Mouse (Mus musculus): ENCODE results near the gene Dmac1. TPM values are rescaled to one million over a fixed set of nuclear protein-coding genes. Genes with fewer than 3 reads are reported as not detected.
"Not testable (repeated sequence)": the region's sequence is repeated elsewhere in the genome, so short reads cannot be mapped to it uniquely, and the experiment has no call there.

Dmac1 gene
- total RNA-seq (2021): 10 to 100 TPM; 51.2 to 60.2 TPM
- long read RNA-seq, experiment 1, transcript Dmac1-201 (2 exons, 741 nt): major isoform, 11 of 11 reads
- long read RNA-seq, experiment 1, partial matches to known transcripts: 0 of 11 reads
- long read RNA-seq, experiment 1, other reads (novel, unspliced or antisense): 0 of 11 reads
- long read RNA-seq, experiment 2, transcript Dmac1-201 (2 exons, 741 nt): major isoform, 36 of 37 reads
- long read RNA-seq, experiment 2, partial matches to known transcripts: 1 of 37 reads
- long read RNA-seq, experiment 2, other reads (novel, unspliced or antisense): 0 of 37 reads

DNA sequence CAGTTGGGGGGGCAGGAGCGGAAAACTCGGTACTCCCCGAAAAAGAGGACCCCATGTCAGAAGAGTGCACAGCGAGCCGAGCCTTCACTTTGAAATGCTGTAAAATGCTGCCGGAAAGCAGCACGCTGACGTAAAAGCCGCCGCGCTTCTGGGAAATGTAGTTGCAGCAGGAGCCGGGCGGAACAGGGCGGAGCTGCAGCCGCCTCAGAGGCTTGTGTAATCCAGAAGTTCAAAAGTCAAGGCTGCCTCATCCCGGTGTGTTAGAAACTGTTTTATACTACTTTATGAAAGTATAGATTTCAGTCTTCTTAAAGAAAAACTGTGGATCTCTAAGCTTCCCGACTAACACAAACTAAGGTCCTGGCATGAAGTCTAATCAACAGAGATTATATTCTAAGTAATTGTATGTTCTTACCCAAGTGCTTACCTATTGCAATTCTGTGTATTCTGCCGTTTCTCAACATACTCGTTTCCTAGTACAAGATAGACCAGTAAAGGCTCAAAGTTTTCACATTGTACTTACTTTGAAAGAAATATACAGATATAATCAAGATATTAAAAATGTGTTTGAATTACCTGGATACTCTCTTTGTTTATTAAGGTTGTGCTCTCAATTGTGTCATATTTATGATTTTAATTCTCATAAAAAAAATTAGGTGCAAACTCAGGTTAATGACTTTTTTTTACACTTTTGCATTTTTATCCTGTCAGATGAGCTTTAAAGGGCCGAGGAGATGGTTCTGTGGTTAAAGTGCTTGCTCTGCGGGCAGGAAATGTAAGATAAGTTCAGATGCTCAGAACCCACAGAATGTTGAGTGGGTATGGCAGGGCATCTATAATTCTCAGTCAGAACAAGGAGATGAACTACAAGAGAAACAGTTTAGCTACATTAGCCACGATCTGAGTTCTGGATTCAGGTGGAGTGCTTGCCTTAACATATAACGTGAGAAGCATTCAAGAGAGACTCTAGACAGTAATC lies at the start of gene Dmac1:
Gene Dmac1 (minus strand): TSS at position 109 of the 979 bp plus-strand sequence.
- DNase-seq (ENCODE audit: low spot score in 2 of 2): peak; percentile 96 to 97

- DNase-seq (ENCODE audit: low spot score in 2 of 2): no peak
These were observed 37.3 kb upstream of the Dmac1 start for GRCm38 (mm10) chr4:75315431-75315830.

DNA sequence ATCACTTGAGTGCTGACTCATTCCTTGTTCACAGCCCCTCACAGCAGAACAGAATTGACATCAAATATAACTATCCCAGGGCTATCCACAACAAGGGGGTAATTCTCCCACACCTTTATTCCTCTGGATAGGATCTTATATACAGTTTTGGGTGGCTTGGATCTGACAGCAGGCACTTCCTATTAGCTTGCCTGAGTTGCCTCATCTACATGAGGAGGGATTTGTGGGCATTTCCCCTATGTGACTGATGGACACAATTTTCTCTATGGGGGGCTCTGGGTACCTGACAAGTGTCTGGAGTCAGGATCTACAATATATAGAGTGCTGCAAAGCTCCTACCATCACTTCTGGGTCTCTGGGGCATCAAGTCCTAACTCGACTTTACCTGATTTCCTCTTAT lies 36.9 kb upstream of the Dmac1 start:
- DNase-seq (ENCODE audit: low spot score in 2 of 2): no peak

GRCm38 (mm10) chr4:75311918-75312317 lies 33.8 kb upstream of the Dmac1 start:
- DNase-seq (ENCODE audit: low spot score in 2 of 2): no peak

- no peak for DNase-seq (ENCODE audit: low spot score in 2 of 2)
These were observed 33.2 kb upstream of the Dmac1 start for GRCm38 (mm10) chr4:75311305-75311704.

GRCm38 (mm10) chr4:75300205-75300972 lies 22.3 kb upstream of the Dmac1 start:
- DNase-seq (ENCODE audit: low spot score in 2 of 2): no peak

DNA sequence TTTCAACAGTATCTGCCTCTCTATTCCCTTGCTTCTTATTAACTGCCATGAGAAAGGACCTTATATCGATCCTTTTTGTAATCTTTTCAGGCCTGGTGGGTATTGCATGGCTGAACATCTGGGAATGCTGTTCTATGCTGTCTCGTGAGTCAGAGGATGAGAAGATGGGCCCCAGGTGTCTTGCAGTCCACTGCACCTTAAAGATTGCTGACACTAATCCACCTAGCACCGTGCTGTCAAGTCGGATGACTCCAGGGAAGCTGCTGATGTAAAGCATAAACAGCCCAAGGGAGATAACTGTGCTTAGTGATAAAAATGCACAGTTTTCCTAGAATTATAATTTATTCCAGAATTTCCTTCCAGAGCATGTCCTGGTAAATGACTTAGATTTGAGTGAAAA lies 14.2 kb upstream of the Dmac1 start:
- no peak for DNase-seq (ENCODE audit: low spot score in 2 of 2)

DNA sequence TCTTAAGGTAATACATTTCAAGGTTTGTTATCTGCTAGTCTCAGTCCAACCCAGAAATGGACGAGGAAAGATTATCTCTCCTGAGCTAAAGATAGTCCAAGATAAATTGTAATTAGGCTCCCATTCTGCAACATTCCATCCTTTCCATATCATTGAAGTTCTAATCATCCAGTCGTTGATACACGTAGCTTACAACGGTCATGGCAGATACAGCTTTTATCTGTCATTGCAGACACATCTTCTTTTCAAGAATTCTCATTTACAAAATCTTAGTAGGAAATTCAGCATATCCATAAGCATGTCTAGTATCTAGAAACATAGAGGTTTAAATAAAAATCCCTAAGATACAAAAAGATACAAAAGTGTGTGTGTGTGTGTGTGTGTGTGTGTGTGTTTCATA lies 13.0 kb upstream of the Dmac1 start:
- no peak for DNase-seq (ENCODE audit: low spot score in 2 of 2)

DNA sequence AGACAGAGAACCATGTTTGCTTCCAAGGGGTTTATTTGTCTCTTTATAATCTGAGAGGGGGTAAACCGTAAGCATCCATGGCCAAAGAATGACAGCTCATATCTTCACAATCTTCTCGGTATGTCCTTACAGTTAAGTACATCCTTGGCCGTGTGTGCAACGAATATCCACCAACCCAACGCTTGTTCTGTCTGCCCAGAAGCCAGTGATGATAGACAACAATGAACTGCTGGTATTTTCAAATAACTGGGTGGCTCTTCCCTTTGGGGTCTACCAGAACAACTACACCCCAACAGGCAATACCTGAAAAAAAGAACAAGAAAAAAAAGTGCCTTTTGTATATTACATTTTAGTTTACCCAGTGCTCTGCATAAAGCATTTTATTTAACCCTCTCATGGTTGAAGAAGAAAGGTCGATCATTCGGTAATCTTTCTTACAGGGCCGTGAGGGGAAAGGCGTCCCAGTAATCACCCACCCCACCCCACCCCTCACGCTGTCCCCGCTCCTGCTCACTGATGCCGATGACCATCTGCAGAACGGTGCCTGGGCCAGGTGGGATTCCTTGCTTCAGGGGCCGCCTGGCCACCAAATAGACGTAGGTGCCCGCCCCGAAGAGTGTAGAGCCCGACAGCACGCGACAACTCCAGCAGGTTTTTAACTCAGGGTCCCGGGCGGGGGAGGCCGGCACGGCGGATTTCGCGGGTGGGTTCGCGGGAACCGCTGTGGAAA lies 473 bp downstream of the Dmac1 start:
- peak in 1 of 2 experiments; percentile 24 for DNase-seq (ENCODE audit: low spot score in 2 of 2)

GRCm38 (mm10) chr4:75275737-75276136 lies 2.4 kb downstream of the Dmac1 start:
- no peak for DNase-seq (ENCODE audit: low spot score in 2 of 2)

DNA sequence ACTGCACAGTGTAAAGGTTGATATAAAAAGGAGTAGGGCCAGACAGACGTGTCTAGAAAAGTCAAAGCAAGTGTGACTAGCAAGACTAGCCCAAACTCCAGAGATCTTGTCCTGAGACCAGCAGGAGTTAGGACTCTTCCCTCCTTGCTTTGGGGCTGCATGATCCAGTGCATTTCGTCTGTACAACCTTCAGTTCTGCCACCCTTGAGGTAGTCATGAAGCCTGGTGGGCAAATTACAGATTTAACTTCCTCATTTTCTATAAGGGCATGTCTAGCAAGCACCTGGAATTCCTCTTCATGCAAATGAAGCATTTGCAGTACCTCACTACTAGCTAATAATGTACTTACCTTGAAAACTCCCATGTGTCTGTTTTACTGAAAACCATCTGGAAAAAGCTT lies 10.2 kb downstream of the Dmac1 start:
- DNase-seq (ENCODE audit: low spot score in 2 of 2): no peak

GRCm38 (mm10) chr4:75266773-75267550 lies 11.1 kb downstream of the Dmac1 start:
- DNase-seq (ENCODE audit: low spot score in 2 of 2): no peak

GRCm38 (mm10) chr4:75264219-75264618 lies 13.9 kb downstream of the Dmac1 start:
- no peak for DNase-seq (ENCODE audit: low spot score in 2 of 2)

DNA sequence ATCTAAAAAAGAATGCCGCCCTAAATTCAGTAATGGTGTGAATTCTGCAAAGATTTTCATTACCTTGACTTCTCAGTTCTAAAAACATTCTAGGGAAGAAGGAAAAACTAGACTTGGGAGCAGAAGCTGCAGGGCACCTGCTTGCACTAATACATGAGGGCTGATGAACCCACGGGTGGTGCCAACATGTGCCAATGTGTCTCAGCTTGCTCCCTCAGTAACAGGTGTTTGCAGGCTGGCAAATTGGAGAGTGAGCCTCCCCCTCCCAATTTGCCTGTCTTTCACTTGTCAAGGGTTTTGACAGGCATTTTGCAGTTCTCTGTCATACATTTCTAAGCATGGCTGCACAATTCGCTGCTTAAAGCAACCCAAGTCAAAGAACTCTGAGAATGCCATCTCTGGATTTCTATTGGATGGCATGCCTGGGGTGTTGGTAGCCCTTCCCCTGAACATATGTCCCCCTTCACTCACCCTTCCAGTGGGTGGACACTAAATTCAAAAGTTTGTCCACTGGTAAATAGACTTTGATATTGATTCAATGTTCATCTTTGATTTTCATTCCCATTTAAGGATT lies 14.5 kb downstream of the Dmac1 start:
- DNase-seq (ENCODE audit: low spot score in 2 of 2): peak; percentile 20 to 70

DNA sequence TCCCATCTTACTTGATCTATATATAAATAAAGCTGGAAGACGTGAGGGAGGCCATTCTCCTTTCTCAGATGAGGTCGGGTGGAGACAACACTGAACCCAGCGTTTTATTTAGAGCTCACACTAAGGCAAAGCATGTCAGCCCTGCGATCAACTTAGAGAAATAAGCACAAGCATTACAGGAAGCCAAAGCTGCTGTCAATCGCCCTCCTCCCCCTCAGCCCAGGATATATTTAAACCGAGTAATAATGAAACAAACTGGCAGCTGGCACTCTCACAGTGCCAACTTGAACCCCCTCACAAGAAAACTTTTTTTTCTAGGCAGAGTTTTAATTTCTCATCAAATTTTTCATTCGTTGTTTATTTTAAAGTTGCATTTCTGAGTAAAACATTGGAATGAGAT lies 15.7 kb downstream of the Dmac1 start:
- DNase-seq (ENCODE audit: low spot score in 2 of 2): peak; percentile 14 to 72

DNA sequence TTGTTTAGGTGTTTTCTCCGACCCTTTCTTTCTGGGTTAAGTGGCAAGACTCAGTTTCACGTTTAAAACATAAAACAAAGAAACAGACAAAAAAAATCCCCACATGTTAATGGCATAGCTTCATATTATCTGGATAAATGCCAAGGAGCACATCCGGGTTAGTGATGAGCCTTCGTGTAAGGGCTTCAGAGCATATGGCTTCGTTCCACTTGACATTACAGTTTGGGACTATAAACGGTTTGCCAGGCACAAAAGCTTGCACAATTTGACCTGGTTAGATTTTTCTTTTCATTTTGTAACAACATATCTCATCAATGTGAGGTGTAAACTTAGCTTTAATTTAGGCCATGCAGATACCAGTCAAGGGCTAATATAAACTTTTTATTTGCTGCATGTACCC lies 17.9 kb downstream of the Dmac1 start:
- no peak for DNase-seq (ENCODE audit: low spot score in 2 of 2)

GRCm38 (mm10) chr4:75259447-75259846 lies 18.7 kb downstream of the Dmac1 start:
- no peak for DNase-seq (ENCODE audit: low spot score in 2 of 2)

DNA sequence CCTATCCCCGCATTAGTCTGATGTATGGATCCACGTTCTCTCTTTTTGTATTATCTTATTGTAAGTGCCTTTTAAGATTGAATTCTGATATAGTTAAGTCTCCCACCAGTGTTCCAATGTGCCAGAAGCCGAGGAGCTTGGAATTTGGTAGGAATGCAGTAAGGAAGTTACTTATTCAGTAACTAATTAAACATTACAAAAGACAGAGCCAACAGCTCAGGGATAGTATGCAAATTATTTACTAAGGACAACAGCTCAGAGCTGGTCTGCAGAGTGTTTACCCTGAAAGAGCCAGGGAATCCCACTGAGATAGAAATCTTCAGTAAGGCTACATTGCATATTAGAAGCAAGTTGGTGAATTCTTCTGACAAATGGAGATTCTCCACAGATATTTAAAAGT lies 43.5 kb downstream of the Dmac1 start:
- DNase-seq (ENCODE audit: low spot score in 2 of 2): not testable (repeated sequence)

All from layer of hippocampus, postnatal 14 days (tissue).